Mouse (Mus musculus) limb, embryonic 15.5 days (tissue): Measurements from ENCODE around the gene Chrm5. TPM values are rescaled to one million over a fixed set of nuclear protein-coding genes. Genes with fewer than 3 reads are reported as not detected.

Experiments
- ATAC-seq: fragments of 200-750 bp; cut with Nextera tagmentation; 2 replicates; pipeline ENCODE4 v1.8.0; 2017; ENCODE audit warnings: low read depth, moderate TSS enrichment; ENCODE audit not compliant: insufficient number of reproducible peaks, low FRiP score, low TSS enrichment
- H3K27ac ChIP-seq: fragments of 300-500 bp; sonication (generic); 2 replicates; pipeline ENCODE4 v1.5.1; 2015; ENCODE audit warnings: moderate library complexity, mild to moderate bottlenecking, inconsistent platforms
- H3K27me3 ChIP-seq: fragments of 300-500 bp; sonication (generic); 2 replicates; pipeline ENCODE4 v1.6.1; 2015; ENCODE audit warnings: inconsistent platforms
- H3K36me3 ChIP-seq: fragments of 300-500 bp; sonication (generic); 2 replicates; pipeline ENCODE4 v1.6.1; 2015; ENCODE audit warnings: inconsistent platforms
- H3K4me1 ChIP-seq: fragments of 300-500 bp; sonication (generic); 2 replicates; pipeline ENCODE4 v1.6.1; 2015; ENCODE audit warnings: inconsistent platforms
- H3K4me2 ChIP-seq: fragments of 300-500 bp; sonication (generic); 2 replicates; pipeline ENCODE4 v1.6.1; 2015; ENCODE audit warnings: mild to moderate bottlenecking, inconsistent platforms
- H3K4me3 ChIP-seq: fragments of 300-500 bp; sonication (generic); 2 replicates; pipeline ENCODE4 v1.5.1; 2015; ENCODE audit warnings: mild to moderate bottlenecking, inconsistent platforms
- H3K9ac ChIP-seq: fragments of 300-500 bp; sonication (generic); 2 replicates; pipeline ENCODE4 v1.6.1; 2015; ENCODE audit warnings: inconsistent platforms
- H3K9me3 ChIP-seq: fragments of 300-500 bp; sonication (generic); 2 replicates; pipeline ENCODE4 v1.6.1; 2016; ENCODE audit warnings: inconsistent platforms
- WGBS: fragments of 180-500 bp; shearing (Covaris S2); methylation state at CpG from one replicate; pipeline ENCODE4 v1.1.7; 2015; 5-methylcytosine and 5-hydroxymethylcytosine counted together
- polyA plus RNA-seq: library from polyadenylated mRNA; unstranded; fragments of >200 nt; fragmentation: Nextera tagmentation; extraction: Ambion mirVana; gene quantifications from 2 replicates; pipeline ENCODE4 v1.2.1, GENCODE M21; 2015

Gene Chrm5
- polyA plus RNA-seq: 0.12 and 0.21 TPM in 2 replicates

GRCm38 (mm10) chr2:112480669-112481068 is at the start of gene Chrm5:
Gene Chrm5, minus strand, starts transcription at chr2:112480769.
- ATAC-seq: no peak
- Histone ChIP-seq H3K4me2 (no peak within 1 kb of the TSS), H3K27me3 (no peaks in the 10 kb centered on the region), H3K27ac (no peak within 1 kb of the TSS), H3K4me1 (no peaks in the 10 kb centered on the region; the same call in 1 of the 2 replicates), H3K36me3 (no peaks in the 10 kb centered on the region), H3K9me3 (no peaks in the 10 kb centered on the region), H3K4me3 (no peak within 1 kb of the TSS), H3K9ac (no peak within 1 kb of the TSS)
- 91% methylated on average over 5 of the region's 5 CpGs for WGBS

DNA sequence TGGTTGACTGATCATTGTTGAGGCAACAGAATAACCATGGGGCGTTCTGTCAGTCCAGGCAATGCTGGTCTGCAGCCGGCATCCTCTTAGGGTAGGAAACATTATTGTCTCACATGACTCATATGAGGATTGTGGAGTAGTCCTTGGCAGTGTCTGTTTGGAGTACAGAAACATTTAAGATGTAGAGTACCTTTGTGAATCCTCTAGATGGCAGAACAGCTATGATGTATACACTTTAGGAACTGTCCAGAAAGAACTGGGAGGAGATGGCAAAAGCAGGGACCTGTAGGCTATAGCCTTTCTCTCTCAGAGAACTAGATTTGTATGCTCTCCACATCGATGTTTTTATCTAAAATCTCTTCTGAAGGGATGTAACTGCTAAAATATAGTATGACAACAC is 46.4 kb upstream of the Chrm5 start:
- no peak overlapping the region for H3K4me2 ChIP-seq
- no peaks in the 10 kb centered on the region for H3K27me3 ChIP-seq
- WGBS: 92% methylated on average over 3 of the region's 3 CpGs
- H3K36me3 ChIP-seq: no peaks in the 10 kb centered on the region
- H3K4me1 ChIP-seq: no peaks in the 10 kb centered on the region
- H3K27ac ChIP-seq: no peak overlapping the region
- no peak for ATAC-seq
- no peak overlapping the region for H3K4me3 ChIP-seq
- no peak overlapping the region for H3K9ac ChIP-seq
- H3K9me3 ChIP-seq: no peaks in the 10 kb centered on the region

- Histone ChIP-seq H3K4me3 (no peak overlapping the region), H3K9ac (no peak overlapping the region), H3K36me3 (no peaks in the 10 kb centered on the region), H3K4me1 (no peaks in the 10 kb centered on the region), H3K27me3 (no peaks in the 10 kb centered on the region), H3K4me2 (no peak overlapping the region), H3K9me3 (no peaks in the 10 kb centered on the region), H3K27ac (no peak overlapping the region)
- no peak for ATAC-seq
- WGBS: 90% methylated on average over 4 of the region's 4 CpGs
Observed at GRCm38 (mm10) chr2:112520526-112521482, 40.2 kb upstream of the Chrm5 start.

DNA sequence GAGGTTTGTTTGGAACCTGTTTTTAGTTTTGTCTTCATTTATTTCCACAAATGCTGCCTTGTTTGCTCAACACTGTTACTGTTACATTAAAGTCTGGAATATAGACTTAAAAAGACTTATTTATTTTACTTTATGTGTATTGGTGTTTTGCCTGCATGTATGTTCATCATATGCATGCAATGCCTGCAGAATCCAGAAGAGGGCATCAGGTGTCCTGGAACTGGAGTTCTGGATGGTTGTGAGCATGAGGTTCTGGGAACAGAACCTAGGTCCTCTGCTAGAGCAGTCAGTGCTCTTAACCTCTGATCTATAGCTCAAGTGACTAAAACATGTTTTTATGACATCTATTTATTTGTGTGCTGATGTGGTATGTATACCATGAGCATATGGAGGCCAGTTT is 38.0 kb upstream of the Chrm5 start:
- no peak for ATAC-seq
- H3K9ac ChIP-seq: no peak overlapping the region
- no peaks in the 10 kb centered on the region for H3K27me3 ChIP-seq
- no peaks in the 10 kb centered on the region for H3K4me1 ChIP-seq
- no peak overlapping the region for H3K4me3 ChIP-seq
- no peak overlapping the region for H3K27ac ChIP-seq
- H3K36me3 ChIP-seq: no peaks in the 10 kb centered on the region
- no peaks in the 10 kb centered on the region for H3K9me3 ChIP-seq
- no peak overlapping the region for H3K4me2 ChIP-seq

- Histone ChIP-seq H3K4me3 (no peak overlapping the region), H3K27ac (no peak overlapping the region), H3K9me3 (no peaks in the 10 kb centered on the region), H3K36me3 (no peaks in the 10 kb centered on the region), H3K9ac (no peak overlapping the region), H3K4me2 (no peak overlapping the region), H3K27me3 (no peaks in the 10 kb centered on the region), H3K4me1 (no peaks in the 10 kb centered on the region)
- WGBS: 90% methylated on average over 3 of the region's 3 CpGs
- no peak for ATAC-seq
Observed at GRCm38 (mm10) chr2:112517218-112517617, 36.6 kb upstream of the Chrm5 start.

- no peaks in the 10 kb centered on the region for H3K9me3 ChIP-seq
- no peak overlapping the region for H3K4me2 ChIP-seq
- no peak overlapping the region for H3K4me3 ChIP-seq
- WGBS: 79% methylated on average over 3 of the region's 3 CpGs
- no peak for ATAC-seq
- H3K27ac ChIP-seq: no peak overlapping the region
- no peaks in the 10 kb centered on the region for H3K36me3 ChIP-seq
- no peaks in the 10 kb centered on the region for H3K27me3 ChIP-seq
- no peaks in the 10 kb centered on the region for H3K4me1 ChIP-seq
- H3K9ac ChIP-seq: no peak overlapping the region
Observed at GRCm38 (mm10) chr2:112516728-112517127, 36.2 kb upstream of the Chrm5 start.

DNA sequence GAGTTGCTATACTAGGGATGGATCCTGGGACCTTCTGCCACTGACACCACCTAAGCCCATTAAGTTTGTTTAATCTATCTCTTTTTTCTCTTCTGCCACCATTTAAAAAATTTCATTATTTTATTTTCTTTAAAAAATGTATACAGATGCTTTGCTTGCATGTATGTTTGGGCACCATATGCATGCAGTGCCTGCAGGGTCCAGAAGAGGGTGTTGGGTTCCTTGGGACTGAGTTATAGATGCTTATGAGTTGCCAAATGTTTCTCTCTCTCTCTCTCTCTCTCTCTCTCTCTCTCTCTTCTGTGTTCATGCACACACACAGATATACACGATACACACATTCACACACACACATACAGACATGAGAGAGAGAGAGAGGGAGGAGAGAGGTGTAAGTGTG is 32.5 kb upstream of the Chrm5 start:
- no peak overlapping the region for H3K27ac ChIP-seq
- no peak overlapping the region for H3K4me3 ChIP-seq
- ATAC-seq: no peak
- H3K4me1 ChIP-seq: no peaks in the 10 kb centered on the region
- WGBS: 89% methylated on average over 1 of the region's 1 CpGs
- no peak overlapping the region for H3K9ac ChIP-seq
- no peaks in the 10 kb centered on the region for H3K36me3 ChIP-seq
- no peak overlapping the region for H3K4me2 ChIP-seq
- H3K9me3 ChIP-seq: no peaks in the 10 kb centered on the region
- no peaks in the 10 kb centered on the region for H3K27me3 ChIP-seq

DNA sequence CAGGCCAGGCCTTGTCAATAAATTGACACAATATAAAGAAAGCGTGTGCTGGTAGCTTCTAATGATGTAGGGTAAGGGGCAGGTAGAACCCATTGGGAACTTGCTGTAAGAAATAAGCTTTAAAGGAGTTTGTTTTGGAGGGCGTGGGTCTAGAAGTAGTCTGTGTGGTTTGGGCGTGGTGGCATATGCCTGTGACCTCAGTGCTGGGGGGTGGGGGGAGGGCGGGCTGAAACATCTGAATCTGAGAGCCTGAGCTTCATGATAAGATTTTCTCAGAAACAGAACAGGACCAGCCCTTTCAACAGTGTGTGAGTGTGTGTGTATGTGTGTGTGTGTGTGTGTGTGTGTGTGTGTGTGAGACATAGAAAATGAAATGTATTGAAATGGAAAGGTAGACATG is 29.6 kb upstream of the Chrm5 start:
- Histone ChIP-seq H3K9me3 (no peaks in the 10 kb centered on the region), H3K36me3 (no peaks in the 10 kb centered on the region), H3K27me3 (no peaks in the 10 kb centered on the region), H3K27ac (no peak overlapping the region), H3K4me3 (no peak overlapping the region), H3K9ac (no peak overlapping the region), H3K4me1 (no peaks in the 10 kb centered on the region), H3K4me2 (no peak overlapping the region)
- 86% methylated on average over 4 of the region's 4 CpGs for WGBS
- ATAC-seq: no peak

DNA sequence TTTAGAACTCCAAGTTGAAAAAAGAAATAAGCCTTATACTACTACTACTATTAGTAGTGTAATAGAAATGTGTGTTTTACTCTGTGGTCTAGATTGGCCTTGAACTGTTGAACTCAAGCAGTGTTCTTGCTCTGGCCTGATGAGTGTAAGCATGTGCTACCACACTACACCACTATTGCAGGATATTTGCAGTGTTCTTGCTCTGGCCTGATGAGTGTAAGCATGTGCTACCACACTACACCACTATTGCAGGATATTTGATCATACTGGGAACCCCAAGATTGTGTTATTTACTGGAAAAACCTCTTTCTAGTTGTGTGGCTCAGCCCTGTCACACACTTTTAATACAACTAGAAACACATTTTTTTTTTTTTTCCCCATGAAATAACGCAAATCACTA is 26.9 kb upstream of the Chrm5 start:
- H3K4me2 ChIP-seq: no peak overlapping the region
- ATAC-seq: no peak
- no peaks in the 10 kb centered on the region for H3K9me3 ChIP-seq
- H3K9ac ChIP-seq: no peak overlapping the region
- no peaks in the 10 kb centered on the region for H3K4me1 ChIP-seq
- H3K36me3 ChIP-seq: no peaks in the 10 kb centered on the region
- H3K4me3 ChIP-seq: no peak overlapping the region
- no peak overlapping the region for H3K27ac ChIP-seq
- 83% methylated on average over 1 of the region's 1 CpGs for WGBS
- H3K27me3 ChIP-seq: no peaks in the 10 kb centered on the region

GRCm38 (mm10) chr2:112506841-112507435 is 26.4 kb upstream of the Chrm5 start:
- Histone ChIP-seq H3K27ac (no peak overlapping the region), H3K27me3 (no peaks in the 10 kb centered on the region), H3K4me2 (no peak overlapping the region), H3K4me1 (no peaks in the 10 kb centered on the region), H3K9ac (no peak overlapping the region), H3K36me3 (no peaks in the 10 kb centered on the region), H3K9me3 (no peaks in the 10 kb centered on the region), H3K4me3 (no peak overlapping the region)
- no peak for ATAC-seq
- 47% methylated on average over 5 of the region's 5 CpGs for WGBS

DNA sequence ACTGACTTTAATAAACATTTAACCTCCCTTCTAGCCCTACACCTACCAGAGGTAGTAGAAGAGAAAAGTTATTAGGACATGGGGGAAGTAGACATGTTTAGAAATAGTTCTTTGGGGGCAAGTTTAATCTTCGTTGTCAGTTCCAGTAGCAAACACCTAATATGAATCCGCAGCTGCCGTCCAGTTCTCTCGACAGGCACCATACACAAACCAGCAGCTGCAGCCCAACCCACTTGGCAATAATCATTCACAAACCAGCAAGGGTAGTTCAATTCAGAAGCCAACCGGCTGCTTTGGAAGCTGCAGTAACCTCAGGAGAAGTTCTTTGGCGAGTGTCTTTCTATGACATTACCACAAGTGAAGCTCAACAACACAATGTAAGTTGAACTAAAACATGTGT is 23.4 kb upstream of the Chrm5 start:
- H3K27me3 ChIP-seq: no peaks in the 10 kb centered on the region

DNA sequence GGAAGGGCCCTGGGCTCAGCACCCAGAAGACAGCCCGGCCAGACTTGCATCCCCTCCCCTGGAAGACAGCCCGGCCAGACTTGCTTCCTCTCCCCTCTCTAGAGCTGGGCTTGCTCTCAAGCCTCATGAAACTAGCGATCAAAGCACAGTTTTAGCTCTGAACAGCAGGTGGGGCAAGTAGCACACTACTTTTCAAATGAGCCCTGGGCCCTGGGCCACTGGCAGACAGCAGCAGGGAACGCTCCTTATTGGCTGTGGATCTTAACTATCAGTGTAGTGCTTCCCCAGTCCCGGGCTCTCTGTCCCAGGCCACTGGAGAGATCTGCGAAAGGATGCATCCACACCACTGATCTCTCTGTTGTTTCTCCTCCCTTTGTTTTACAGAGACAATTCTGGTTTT is 20.6 kb upstream of the Chrm5 start:
- Histone ChIP-seq H3K9me3 (no peaks in the 10 kb centered on the region), H3K4me1 (0 out of 2 replicates have a peak, but pooled peaks cover 5% of the 10 kb centered on the region), H3K9ac (no peak overlapping the region), H3K36me3 (no peaks in the 10 kb centered on the region), H3K27me3 (no peaks in the 10 kb centered on the region), H3K27ac (no peak overlapping the region), H3K4me3 (no peak overlapping the region), H3K4me2 (no peak overlapping the region)
- 2% methylated on average over 6 of the region's 6 CpGs for WGBS
- no peak for ATAC-seq

More for the DNA sequence above, 23.4 kb upstream of the Chrm5 start:
- no peak overlapping the region for H3K9ac ChIP-seq
- ATAC-seq: no peak
- H3K36me3 ChIP-seq: no peaks in the 10 kb centered on the region
- no peak overlapping the region for H3K4me2 ChIP-seq
- WGBS: 84% methylated on average over 6 of the region's 6 CpGs
- H3K4me1 ChIP-seq: 0 out of 2 replicates have a peak, but pooled peaks cover 3% of the 10 kb centered on the region
- H3K27ac ChIP-seq: no peak overlapping the region
- H3K4me3 ChIP-seq: no peak overlapping the region
- no peaks in the 10 kb centered on the region for H3K9me3 ChIP-seq
